Mouse (Mus musculus) cerebellum, postnatal 10 days (tissue): ENCODE results near the gene Zbtb40.

Source experiments
- DNase-seq, 2 experiments: peaks; one replicate each; pipeline ENCODE4 v3.0.0; 2021; ENCODE audit warnings: mixed read lengths in 2 of 2

Gene Zbtb40

DNA sequence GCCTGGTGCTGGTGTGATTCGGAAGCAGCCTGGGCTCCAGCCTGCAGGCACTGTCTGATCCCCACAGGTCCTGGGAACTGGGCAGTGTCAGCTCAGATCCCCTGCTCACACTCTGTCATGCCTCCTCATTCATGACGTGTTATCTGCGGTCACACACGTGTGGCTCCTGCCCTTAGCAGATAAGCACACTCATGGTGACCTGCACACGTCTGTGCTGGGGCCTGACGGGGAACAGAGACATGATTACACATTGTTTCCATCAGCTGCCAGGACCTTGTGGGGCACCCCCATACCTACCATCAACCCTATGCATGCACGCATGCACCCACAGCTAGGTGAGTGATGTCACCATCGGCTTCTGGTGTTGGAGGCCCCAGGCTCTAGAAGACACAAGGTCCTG, 118.1 kb downstream of the Zbtb40 start:
- no peak for DNase-seq
